Mouse (Mus musculus) splenic B cell, adult 2 months (primary cell): ENCODE measurements around the gene Patj.

Experiments used
- DNase-seq: peaks from one replicate; pipeline ENCODE4 v3.0.0-alpha.2; 2011; ENCODE audit warnings: low read depth, low spot score
- H3K27me3 ChIP-seq: 2 replicates; pipeline ENCODE4 v1.6.1; 2012; ENCODE audit warnings: mild to moderate bottlenecking, low read length, moderate library complexity, mixed read lengths; ENCODE audit not compliant: control insufficient read depth, poor library complexity, insufficient read depth, severe bottlenecking
- H3K36me3 ChIP-seq: 2 replicates; pipeline ENCODE4 v1.6.1; 2012; ENCODE audit warnings: mild to moderate bottlenecking, low read length, moderate library complexity, mixed read lengths; ENCODE audit not compliant: control insufficient read depth, poor library complexity, insufficient read depth, severe bottlenecking

Gene Patj

DNA sequence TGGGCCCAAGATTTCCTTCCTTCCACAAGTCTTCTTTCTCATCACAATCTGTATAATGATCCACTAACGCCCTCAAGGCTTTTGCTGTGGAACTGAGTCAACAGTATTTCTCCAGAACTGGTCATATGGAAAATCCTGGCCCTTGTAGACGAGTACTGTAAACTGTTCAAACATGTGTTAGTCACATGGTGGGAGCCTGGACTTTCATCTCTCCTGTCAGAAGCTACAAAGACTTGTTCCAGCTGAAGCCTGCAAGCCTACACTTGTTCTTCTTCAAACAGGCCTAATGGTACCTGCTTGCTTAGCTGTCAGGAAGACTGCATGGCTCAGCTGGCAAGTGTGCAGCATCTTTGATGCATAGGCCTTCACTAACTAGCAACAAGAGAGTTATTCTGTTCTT lies 264.9 kb downstream of the Patj start:
- Histone ChIP-seq H3K36me3 (no peaks in the 10 kb centered on the region), H3K27me3 (no peaks in the 10 kb centered on the region)
- DNase-seq: no peak

DNA sequence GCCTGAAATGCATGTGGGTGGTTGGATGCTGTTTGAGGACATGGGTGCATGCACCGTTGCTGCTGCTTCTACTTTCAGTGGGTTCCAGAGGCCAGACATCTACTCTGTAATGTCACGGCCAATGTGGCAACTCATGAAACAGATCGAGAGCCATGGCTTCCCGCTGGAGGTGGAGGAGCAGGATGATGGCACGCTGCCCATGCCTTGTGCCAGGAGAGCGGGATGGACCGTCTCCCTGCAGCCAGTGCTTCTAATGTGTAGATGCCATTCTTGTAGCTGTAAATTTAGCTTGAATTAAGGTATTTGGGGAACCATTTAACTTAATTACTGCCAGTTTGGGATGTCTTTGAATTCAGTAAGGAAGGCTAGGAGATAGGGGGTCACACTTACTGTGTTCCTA lies 270.3 kb downstream of the Patj start:
- DNase-seq: no peak
- H3K27me3 ChIP-seq: no peaks in the 10 kb centered on the region
- H3K36me3 ChIP-seq: no peaks in the 10 kb centered on the region; the same call in 1 of the 2 replicates

DNA sequence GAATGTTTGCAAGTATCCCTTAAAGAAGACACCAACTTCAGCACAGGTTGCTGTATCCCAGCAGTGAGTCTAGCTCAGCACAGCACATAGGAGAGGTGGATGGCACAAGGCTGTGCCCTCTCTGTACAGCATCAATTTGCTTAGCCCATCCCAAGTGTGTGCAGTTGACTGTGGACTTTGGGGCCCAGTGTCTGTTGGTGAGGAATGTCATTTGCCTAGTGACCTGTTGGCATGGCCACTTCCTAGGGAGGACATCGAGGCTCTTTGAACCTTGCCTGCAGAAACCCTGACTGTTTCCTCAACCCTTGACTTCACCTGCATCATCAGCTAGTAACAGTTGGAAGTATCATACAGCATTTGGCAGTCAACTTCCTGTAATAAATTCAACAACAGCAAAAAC lies 270.9 kb downstream of the Patj start:
- no peak for DNase-seq
- Histone ChIP-seq H3K36me3 (no peaks in the 10 kb centered on the region; the same call in 1 of the 2 replicates), H3K27me3 (no peaks in the 10 kb centered on the region)

DNA sequence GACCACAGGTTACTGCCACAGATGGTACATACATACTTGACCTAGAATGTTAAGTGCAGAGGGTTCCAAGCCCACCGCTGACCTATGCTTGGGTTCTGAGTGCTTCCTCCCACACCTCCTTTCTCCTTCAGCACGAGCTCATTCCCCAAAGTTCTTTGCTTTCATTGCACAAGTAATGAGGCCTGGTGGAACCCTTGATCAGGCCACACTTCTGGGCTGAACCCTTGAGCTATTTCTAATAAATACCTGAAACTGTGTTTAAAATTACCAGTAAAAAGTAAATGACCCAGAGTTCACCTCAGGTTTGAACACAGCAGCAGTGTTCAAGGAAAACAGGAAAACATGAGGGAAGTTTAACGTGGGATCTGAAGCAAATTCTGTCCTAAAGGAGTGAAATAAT lies 271.4 kb downstream of the Patj start:
- Histone ChIP-seq H3K27me3 (no peaks in the 10 kb centered on the region), H3K36me3 (no peaks in the 10 kb centered on the region; the same call in 1 of the 2 replicates)
- no peak for DNase-seq

DNA sequence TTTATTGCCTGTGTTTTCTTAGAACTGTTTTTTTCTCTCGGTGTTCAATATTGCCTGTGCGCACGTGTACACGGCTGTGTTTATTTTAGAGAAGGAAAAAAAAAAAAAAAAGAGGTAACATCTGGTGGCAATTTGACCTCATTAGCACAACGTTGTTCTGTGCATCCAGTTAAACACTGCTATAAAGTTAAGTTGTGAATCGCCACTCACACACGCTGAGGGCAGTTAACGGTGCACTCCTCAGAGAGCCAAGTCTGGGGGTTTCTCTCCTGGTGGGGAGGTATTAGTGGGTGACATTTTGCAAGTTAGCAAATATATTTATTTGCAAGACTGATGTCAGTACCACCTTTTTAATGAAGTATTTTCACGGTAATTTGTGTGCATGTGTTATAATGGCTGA lies 281.9 kb downstream of the Patj start:
- no peaks in the 10 kb centered on the region for H3K27me3 ChIP-seq
- no peak for DNase-seq
- H3K36me3 ChIP-seq: no peaks in the 10 kb centered on the region

DNA sequence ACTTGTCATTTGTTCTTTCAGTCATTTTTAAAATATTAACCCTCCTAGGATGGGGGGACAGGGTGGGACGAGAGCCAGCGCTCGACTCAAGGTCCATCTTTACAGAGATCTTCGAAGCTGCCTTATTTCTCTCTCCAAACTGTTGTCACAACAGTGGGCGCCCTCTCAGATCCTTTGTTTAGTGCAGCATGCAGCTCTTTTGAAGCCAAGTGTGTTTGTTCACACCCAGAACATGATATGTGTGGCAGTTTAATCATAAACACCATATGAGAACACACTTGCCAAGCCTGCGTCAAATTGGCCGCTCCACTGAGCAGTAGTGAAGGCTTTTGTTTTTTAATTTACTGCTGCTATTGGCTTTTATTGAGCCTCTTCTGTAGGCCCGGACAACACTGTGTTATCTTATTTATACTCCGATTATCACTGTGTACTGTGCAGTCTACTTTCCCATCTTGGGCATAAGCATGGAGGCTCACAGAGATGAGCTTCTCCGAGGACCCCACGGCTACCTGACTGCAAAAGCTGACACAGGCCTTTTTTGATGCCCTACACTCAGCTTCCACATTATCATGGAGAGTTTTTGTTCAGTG lies 291.2 kb downstream of the Patj start:
- Histone ChIP-seq H3K27me3 (no peaks in the 10 kb centered on the region), H3K36me3 (no peaks in the 10 kb centered on the region)
- DNase-seq: no peak

DNA sequence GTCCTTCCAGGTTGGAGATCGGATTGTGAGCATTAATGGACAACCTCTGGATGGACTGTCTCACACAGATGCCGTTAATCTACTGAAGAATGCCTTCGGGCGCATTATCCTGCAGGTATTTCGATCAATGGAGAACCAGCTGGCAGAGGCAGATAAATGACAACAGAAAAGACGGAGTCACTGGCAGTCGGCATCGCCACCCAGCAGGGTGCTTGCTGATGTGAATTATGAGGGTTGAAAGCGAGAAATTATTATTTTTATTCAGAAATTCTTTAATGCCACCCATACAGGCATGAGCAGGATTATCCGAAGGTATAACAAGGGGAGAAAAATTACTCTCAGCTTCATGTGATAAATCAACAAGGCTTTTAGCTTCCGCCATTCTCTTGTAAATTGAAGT lies 292.5 kb downstream of the Patj start:
- DNase-seq: no peak
- H3K36me3 ChIP-seq: no peaks in the 10 kb centered on the region
- H3K27me3 ChIP-seq: no peaks in the 10 kb centered on the region

DNA sequence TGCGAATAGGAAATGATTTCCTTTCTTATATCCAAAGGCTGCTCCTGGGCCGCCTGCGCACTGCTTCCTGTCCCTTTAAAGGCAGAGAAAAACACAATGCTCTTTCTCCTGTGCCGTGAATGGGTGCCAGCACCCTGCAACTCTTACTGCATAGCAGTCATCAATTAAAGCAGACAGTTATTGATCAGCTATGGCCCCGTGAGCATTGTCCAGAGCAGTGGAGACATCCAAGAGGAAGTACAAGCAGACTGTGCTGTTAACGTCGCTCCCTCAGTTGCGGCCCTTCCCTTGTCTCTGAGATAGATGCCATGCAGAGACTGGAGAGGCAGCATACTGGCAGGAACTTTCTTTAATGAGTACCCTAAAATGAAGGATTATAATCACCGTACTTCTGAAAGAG lies 292.9 kb downstream of the Patj start:
- Histone ChIP-seq H3K27me3 (no peaks in the 10 kb centered on the region), H3K36me3 (no peaks in the 10 kb centered on the region)
- DNase-seq: no peak

DNA sequence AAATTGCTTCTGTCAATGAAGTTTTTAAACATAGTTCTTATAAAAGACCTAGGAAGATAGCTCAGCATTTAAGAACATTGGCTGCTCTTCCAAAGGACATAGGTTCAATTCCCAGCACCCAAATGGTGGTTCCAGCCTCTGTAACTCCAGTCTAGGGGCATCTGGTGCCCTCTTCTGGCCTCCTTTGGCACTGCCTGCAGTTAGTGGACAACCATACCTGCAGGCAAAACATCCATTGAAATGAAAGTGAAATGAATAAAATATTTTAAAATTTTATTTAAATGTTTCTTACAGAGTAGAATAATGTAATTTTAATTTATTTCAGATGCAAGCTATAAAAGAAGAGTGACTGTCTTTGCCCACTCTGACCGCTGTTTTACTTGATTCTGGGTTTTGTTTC lies 294.4 kb downstream of the Patj start:
- DNase-seq: no peak
- no peaks in the 10 kb centered on the region for H3K36me3 ChIP-seq
- H3K27me3 ChIP-seq: no peaks in the 10 kb centered on the region

DNA sequence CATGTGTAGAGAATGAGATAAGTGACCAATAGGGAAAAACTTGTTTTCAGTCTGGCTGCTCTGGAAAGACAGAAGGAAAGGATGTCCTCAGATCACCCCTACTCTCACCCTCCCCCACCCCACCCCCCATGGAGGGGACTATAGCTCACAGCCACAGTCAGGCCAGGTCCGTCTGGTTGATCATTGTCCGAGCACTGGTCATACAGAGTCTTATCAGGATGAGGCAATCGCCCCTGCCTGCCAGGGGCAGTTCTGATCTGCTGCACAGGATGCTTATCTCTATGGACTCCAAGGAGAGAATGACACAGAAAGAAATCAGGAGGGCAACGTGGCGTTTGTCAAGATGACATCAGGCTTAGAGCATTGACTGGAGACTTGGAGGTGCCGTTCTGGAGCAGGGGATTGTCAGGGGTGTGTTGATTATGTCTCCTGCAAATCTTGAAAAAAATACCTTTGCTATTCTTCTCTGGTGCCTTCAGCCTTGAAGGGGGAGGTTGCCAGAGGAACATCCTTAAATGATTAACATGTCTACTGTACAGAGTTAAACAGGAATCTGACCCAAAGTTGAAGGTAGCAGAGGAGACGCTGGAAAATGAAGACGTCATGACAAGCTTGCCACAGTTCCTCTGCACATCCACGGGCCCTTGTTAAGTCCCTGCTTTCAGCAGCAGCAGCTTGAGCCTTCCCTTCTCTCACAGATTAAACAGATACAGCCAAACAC lies 298.0 kb downstream of the Patj start:
- Histone ChIP-seq H3K36me3 (no peaks in the 10 kb centered on the region), H3K27me3 (no peaks in the 10 kb centered on the region)
- DNase-seq: no peak

DNA sequence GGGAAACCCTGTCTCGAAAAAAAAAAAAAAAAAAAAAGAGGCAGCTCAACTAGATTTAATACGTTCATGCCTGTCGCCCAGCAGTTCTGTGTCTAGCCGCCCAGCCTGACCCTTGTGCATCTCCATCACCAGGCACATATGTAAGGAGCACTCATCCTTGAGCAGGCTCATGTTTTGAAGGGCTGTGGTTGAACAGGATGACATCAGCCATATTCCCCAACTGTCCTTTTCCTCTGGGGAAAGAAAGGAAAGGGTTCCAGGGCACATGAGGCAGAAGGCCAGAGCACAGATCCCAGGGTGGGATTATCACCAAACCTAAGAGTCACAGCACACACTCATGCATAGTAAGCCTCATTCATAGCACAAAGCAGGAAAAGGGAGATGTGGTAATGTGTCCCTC lies 302.3 kb downstream of the Patj start:
- H3K36me3 ChIP-seq: no peaks in the 10 kb centered on the region
- H3K27me3 ChIP-seq: no peaks in the 10 kb centered on the region
- DNase-seq: no peak

DNA sequence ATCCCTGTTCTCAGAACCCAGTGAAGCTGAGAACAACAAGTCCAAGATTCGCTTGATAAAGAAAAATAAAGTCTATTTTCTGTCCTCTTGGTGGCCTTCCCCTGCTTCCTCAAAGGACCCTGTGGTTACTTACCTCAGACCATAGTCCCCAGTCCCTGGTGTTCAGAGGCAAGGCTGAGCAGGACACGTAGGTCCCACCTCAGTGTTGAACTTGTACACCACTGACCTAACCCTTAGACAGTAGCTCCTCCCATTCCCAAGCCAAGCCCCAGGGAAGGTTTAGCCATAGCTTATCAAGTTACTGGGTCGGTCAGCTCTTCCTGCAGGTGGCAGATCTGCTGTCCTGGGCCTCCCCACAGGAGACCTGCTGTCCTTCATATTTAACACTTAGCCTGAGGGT lies 303.3 kb downstream of the Patj start:
- Histone ChIP-seq H3K36me3 (no peaks in the 10 kb centered on the region), H3K27me3 (no peaks in the 10 kb centered on the region)
- no peak for DNase-seq

DNA sequence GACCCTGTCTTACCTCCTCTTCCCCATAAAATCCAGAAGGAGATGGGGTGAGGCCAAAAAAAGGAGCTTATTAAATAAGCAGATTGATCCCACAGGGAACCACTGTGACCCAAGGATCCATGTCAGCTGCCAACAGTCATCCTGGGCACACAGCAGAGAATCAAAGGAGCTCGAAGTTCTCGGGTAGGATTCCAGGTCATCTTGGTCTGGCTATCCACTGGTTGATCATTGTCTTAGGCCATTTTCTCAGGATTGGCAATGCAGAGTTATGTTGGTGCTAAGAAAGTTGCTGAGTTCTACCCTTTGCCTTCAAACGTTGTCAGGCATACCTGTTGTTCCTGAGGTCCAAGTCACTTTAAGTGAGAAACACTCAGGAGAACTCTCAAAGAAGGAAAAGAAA lies 304.6 kb downstream of the Patj start:
- no peak for DNase-seq
- Histone ChIP-seq H3K36me3 (no peaks in the 10 kb centered on the region), H3K27me3 (no peaks in the 10 kb centered on the region)

DNA sequence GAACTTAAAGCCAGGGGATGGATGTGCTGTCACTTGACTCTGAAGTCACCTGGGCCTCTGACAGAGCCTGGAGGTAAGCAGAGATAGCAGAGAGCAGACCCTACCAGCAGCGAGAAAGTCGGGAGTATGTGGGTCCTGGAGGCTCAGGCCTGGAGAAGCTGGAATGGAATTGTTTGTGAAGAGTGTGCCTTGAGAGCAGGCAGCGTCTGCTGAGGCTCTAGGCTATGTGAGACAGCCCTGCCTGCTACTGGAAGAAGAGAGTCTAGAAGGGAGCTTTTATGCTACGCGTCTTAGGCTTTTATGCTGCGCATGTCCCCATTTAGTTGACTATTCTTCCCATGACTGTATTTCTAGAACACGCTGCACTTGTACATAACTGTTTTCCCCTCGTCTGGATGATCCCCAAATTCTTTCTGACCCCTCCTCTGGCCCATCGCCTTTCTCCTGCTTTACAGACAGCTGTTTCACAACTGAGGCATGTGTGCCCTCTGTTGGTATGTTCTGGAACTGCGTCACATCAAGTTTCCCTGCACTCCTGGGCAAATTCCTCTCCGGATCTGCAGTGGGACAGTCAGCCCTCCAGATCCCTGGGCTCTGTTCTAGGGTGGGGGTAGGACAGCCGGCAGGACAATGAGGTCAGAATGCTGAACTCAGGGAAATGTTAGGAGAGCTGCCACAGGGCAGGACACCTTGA lies 306.8 kb downstream of the Patj start:
- peak; percentile 32 for DNase-seq
- H3K27me3 ChIP-seq: no peaks in the 10 kb centered on the region
- H3K36me3 ChIP-seq: no peaks in the 10 kb centered on the region

DNA sequence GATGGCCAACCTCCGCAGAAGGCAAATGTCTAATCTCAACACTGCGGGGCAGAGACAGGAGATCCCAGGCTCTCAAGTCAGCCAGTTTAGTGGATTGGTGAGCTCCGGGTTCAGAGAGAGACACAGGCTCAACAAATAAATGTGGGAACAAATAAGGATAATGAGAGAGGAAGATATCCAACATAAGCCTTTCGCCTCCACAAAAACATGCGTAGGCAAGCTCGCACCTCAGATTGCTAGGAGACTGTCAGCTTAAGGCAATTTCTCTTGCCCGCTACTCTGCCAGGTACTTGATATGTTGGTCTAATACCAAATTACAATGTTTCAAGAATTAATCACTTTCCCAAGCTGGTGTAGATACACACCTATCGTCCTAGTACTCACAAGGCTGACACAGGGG lies 315.3 kb downstream of the Patj start:
- DNase-seq: no peak
- no peaks in the 10 kb centered on the region for H3K27me3 ChIP-seq
- H3K36me3 ChIP-seq: no peaks in the 10 kb centered on the region
